Mouse (Mus musculus): ENCODE measurements at regions not wholly inside any gene's neighbourhood (a gene's known extent, or its start where the extent isn't known, plus 50 kb on each side); places are given as distances from the start of the nearest gene placed in this dataset.

GRCm38 (mm10) chr1:45575131-45575530, 72.0 kb upstream of the Col5a2 start:
- H3K9ac ChIP-seq, result no peak overlapping the region
- peak; percentile 51; the same call in 1 of the 2 replicates for ATAC-seq (ENCODE audit: low FRiP score, low read depth)
- 0 out of 2 replicates have a peak, but pooled peaks cover under 1% of the 10 kb centered on the region for H3K4me1 ChIP-seq
- no peak overlapping the region for H3K4me3 ChIP-seq
- H3K4me2 ChIP-seq (replicated peaks), result no peak overlapping the region
- no peaks in the 10 kb centered on the region for H3K27me3 ChIP-seq
- H3K27ac ChIP-seq, result no peak overlapping the region
- WGBS, result 41% methylated on average over 3 of the region's 3 CpGs
- no peaks in the 10 kb centered on the region for H3K9me3 ChIP-seq
- no peaks in the 10 kb centered on the region for H3K36me3 ChIP-seq

- Histone ChIP-seq H3K9me3 (no peaks in the 10 kb centered on the region), H3K9ac (no peak overlapping the region), H3K36me3 (no peaks in the 10 kb centered on the region), H3K4me2 (replicated peaks) (no peak overlapping the region), H3K27ac (peak overlapping the region; percentile 22; the same call in 1 of the 2 replicates), H3K27me3 (no peaks in the 10 kb centered on the region), H3K4me1 (0 out of 2 replicates have a peak, but pooled peaks cover 4% of the 10 kb centered on the region), H3K4me3 (no peak overlapping the region)
- ATAC-seq (ENCODE audit: low FRiP score, low read depth), result no peak
- 57% methylated on average over 1 of the region's 1 CpGs for WGBS
Observed at GRCm38 (mm10) chr1:45580466-45580865, 77.4 kb upstream of the Col5a2 start.

DNA sequence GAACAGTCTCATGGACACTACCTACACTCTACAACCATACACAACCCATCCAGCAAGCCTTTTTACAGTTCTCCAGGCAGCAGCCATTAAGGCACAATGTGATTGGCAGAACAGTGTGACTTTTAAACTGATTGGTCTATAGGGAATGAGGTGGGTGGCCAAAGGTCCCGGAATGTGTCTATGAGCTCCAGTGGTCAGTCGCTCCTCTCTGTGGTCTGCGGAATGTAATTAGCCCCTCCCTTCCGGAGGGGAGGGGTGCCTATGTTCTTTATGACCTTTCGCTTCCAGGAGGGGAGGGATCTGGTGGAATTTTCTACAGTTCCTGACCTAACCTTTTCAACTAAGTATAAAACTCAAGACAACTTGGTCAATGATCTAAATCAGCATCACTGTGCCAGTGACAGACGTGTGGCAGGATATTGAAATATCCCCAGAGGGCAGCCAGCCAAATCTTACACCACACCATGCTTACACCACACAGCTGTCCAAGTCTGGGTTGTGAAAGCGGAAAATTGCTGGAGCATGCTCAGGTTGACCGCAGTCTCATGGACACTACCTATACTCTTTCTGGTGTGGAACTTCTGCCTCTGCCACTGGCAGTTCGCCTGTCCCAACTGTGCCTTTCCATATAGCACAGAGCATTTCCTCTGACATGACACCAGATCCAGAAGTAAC, 84.4 kb upstream of the Col5a2 start:
- Histone ChIP-seq H3K4me3 (no peak overlapping the region), H3K27me3 (no peaks in the 10 kb centered on the region), H3K9me3 (no peaks in the 10 kb centered on the region), H3K4me1 (peaks cover 10% of the 10 kb centered on the region), H3K9ac (no peak overlapping the region), H3K36me3 (no peaks in the 10 kb centered on the region), H3K4me2 (replicated peaks) (no peak overlapping the region), H3K27ac (peak overlapping the region; percentile 44; the same call in 1 of the 2 replicates)
- peak; percentile 66; the same call in 1 of the 2 replicates for ATAC-seq (ENCODE audit: low FRiP score, low read depth)
- WGBS, result 62% methylated on average over 9 of the region's 9 CpGs

GRCm38 (mm10) chr1:45597316-45597715, 94.2 kb upstream of the Col5a2 start:
- Histone ChIP-seq H3K4me1 (0 out of 2 replicates have a peak, but pooled peaks cover 3% of the 10 kb centered on the region), H3K9ac (no peak overlapping the region), H3K36me3 (no peaks in the 10 kb centered on the region), H3K9me3 (no peaks in the 10 kb centered on the region), H3K4me2 (replicated peaks) (no peak overlapping the region), H3K4me3 (no peak overlapping the region), H3K27me3 (no peaks in the 10 kb centered on the region), H3K27ac (peak overlapping the region; percentile 17; the same call in 1 of the 2 replicates)
- WGBS, result 51% methylated on average over 2 of the region's 2 CpGs
- ATAC-seq (ENCODE audit: low FRiP score, low read depth), result peak; percentile 81

DNA sequence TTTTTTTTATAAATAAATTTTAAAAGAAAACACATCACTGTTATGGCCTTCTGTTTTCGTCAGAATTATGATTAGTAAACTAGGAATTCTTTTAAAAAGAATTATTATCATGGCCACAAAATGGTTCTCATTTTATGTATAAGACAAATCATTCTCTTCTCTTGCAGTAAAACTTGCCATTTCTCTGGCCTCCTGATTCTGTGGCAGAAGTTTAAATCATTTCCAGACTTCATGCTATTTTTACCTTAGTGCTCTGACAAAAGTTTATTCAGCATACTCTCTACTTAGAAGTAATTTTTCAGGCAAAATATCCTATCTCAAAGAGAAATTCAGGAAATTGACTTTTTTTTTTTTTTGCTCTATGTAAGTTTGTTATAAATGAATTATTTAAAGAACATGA, 96.3 kb upstream of the Col5a2 start:
- H3K4me3 ChIP-seq, result no peak overlapping the region
- H3K27me3 ChIP-seq, result no peaks in the 10 kb centered on the region
- 0 out of 2 replicates have a peak, but pooled peaks cover 3% of the 10 kb centered on the region for H3K4me1 ChIP-seq
- H3K36me3 ChIP-seq, result no peaks in the 10 kb centered on the region
- no peak overlapping the region for H3K9ac ChIP-seq
- 39% methylated on average over 1 of the region's 1 CpGs for WGBS
- H3K4me2 ChIP-seq (replicated peaks), result no peak overlapping the region
- H3K9me3 ChIP-seq, result no peaks in the 10 kb centered on the region
- no peak overlapping the region for H3K27ac ChIP-seq
- no peak for ATAC-seq (ENCODE audit: low FRiP score, low read depth)

- Histone ChIP-seq H3K4me1 (0 out of 2 replicates have a peak, but pooled peaks cover 3% of the 10 kb centered on the region), H3K27ac (no peak overlapping the region), H3K4me2 (replicated peaks) (no peak overlapping the region)
Observed at GRCm38 (mm10) chr1:45600011-45600410, 96.9 kb upstream of the Col5a2 start.

DNA sequence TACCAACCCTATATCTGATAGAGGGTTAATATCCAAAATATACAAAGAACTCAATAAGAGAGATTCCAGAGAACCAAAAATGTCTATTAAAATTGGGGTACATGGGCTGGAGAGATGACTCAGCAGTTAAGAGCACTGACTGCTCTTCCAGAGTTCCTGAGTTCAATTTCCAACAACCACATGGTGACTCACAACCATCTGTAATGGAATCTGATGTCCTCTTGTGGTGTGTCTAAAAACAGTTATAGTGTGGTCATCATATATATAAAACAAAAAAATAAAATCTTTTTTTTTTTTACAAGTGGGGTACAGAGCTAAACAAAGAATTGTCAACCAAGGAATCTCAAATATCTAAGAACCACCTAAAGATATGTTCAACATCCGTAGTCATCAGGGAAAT, 102.5 kb upstream of the Col5a2 start:
- Histone ChIP-seq H3K36me3 (no peaks in the 10 kb centered on the region), H3K4me1 (no peaks in the 10 kb centered on the region), H3K9me3 (no peaks in the 10 kb centered on the region), H3K9ac (no peak overlapping the region), H3K4me2 (replicated peaks) (no peak overlapping the region), H3K27ac (no peak overlapping the region), H3K27me3 (no peaks in the 10 kb centered on the region), H3K4me3 (no peak overlapping the region)
- WGBS, result 85% methylated on average over 1 of the region's 1 CpGs
- ATAC-seq (ENCODE audit: low FRiP score, low read depth), result no peak

More at GRCm38 (mm10) chr1:45600011-45600410, 96.9 kb upstream of the Col5a2 start:
- Histone ChIP-seq H3K36me3 (no peaks in the 10 kb centered on the region), H3K4me3 (no peak overlapping the region), H3K9me3 (no peaks in the 10 kb centered on the region), H3K9ac (no peak overlapping the region), H3K27me3 (no peaks in the 10 kb centered on the region)
- no peak for ATAC-seq (ENCODE audit: low FRiP score, low read depth)
- 70% methylated on average over 3 of the region's 3 CpGs for WGBS

GRCm38 (mm10) chr1:45608316-45608715, 105.2 kb upstream of the Col5a2 start:
- Histone ChIP-seq H3K4me3 (no peak overlapping the region), H3K9ac (no peak overlapping the region), H3K4me2 (replicated peaks) (no peak overlapping the region), H3K27me3 (no peaks in the 10 kb centered on the region), H3K4me1 (no peaks in the 10 kb centered on the region), H3K27ac (no peak overlapping the region), H3K36me3 (no peaks in the 10 kb centered on the region), H3K9me3 (no peaks in the 10 kb centered on the region)
- ATAC-seq (ENCODE audit: low FRiP score, low read depth), result no peak

GRCm38 (mm10) chr1:45619008-45619407, 115.9 kb upstream of the Col5a2 start:
- Histone ChIP-seq H3K9ac (no peak overlapping the region), H3K27me3 (no peaks in the 10 kb centered on the region), H3K4me2 (replicated peaks) (no peak overlapping the region), H3K9me3 (no peaks in the 10 kb centered on the region), H3K27ac (no peak overlapping the region), H3K4me3 (no peak overlapping the region), H3K4me1 (no peaks in the 10 kb centered on the region), H3K36me3 (no peaks in the 10 kb centered on the region)
- WGBS, result 13% methylated on average over 2 of the region's 2 CpGs
- no peak for ATAC-seq (ENCODE audit: low FRiP score, low read depth)

GRCm38 (mm10) chr1:45625921-45626320, 122.8 kb upstream of the Col5a2 start:
- Histone ChIP-seq H3K9me3 (no peaks in the 10 kb centered on the region), H3K4me3 (no peak overlapping the region), H3K27me3 (no peaks in the 10 kb centered on the region), H3K27ac (no peak overlapping the region), H3K9ac (no peak overlapping the region), H3K36me3 (no peaks in the 10 kb centered on the region), H3K4me1 (no peaks in the 10 kb centered on the region), H3K4me2 (replicated peaks) (no peak overlapping the region)
- ATAC-seq (ENCODE audit: low FRiP score, low read depth), result no peak
- WGBS, result 83% methylated on average over 5 of the region's 5 CpGs

DNA sequence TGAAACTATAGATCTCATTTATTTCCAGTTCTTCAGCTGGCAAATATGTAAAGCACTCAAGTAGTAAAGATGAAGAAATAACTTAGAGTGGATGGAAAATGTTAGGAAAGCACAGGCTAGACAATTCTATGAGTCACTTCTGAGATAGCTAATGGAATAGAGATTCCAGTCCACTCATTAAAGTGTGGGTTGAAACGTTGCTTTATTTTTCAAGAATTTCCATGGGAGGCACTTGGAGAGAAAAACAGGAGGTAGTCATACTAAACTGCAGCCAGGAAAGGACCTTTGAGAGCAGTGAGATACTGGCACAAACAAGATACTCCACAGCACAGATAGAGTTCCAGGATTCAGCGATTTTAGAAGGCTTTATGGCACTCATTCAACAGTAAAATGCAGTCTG, 123.7 kb upstream of the Col5a2 start:
- Histone ChIP-seq H3K27ac (no peak overlapping the region; the same call in 1 of the 2 replicates), H3K4me3 (no peak overlapping the region), H3K4me2 (replicated peaks) (no peak overlapping the region), H3K36me3 (no peaks in the 10 kb centered on the region), H3K9me3 (no peaks in the 10 kb centered on the region), H3K27me3 (no peaks in the 10 kb centered on the region), H3K4me1 (no peaks in the 10 kb centered on the region), H3K9ac (no peak overlapping the region)
- ATAC-seq (ENCODE audit: low FRiP score, low read depth), result no peak
- 45% methylated on average over 2 of the region's 2 CpGs for WGBS

DNA sequence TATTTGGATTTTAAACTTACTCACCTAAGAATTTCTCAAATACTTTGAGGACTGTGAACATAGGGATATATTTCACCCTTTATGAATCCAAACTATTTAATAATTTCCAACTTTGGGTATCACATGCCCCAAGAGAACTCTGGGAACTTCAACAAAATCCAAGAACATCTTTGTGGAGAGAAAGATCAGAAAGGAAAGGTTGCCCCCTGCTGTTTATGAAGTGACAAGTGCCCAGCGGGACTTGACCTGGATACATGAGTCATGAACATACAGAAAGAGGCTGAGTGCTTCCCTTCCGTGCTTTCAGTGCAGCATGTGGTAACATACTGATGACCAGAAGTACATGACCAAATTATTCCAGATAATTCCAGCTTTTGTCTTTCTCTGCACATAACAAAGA, 124.8 kb upstream of the Col5a2 start:
- Histone ChIP-seq H3K27me3 (no peaks in the 10 kb centered on the region), H3K4me3 (no peak overlapping the region), H3K9ac (no peak overlapping the region), H3K27ac (no peak overlapping the region), H3K36me3 (peaks cover 8% of the 10 kb centered on the region; the same call in 1 of the 2 replicates), H3K4me2 (replicated peaks) (no peak overlapping the region), H3K4me1 (no peaks in the 10 kb centered on the region), H3K9me3 (peaks cover 10% of the 10 kb centered on the region)
- 5% methylated on average over 2 of the region's 2 CpGs for WGBS
- peak; percentile 66; the same call in 1 of the 2 replicates for ATAC-seq (ENCODE audit: low FRiP score, low read depth)

DNA sequence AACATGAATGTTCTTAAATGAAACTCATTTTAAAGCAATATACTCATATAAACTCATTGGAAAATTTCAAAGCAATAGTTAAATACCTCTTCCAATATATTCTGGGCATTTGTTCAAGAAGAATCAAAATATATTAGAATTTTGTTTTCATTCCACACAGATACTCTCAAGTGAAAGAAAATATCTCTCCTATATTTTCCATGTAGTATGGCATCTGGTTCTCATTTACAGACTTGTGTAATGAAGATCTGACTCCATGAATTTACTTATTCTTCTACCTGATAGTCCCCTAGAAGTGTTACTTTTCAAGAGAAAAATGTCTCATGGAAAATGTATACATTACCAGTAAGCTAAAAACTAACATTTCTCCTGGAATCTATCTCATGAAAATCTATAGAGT, 144.2 kb upstream of the Col5a2 start:
- H3K4me2 ChIP-seq (replicated peaks), result no peak overlapping the region
- H3K36me3 ChIP-seq, result no peaks in the 10 kb centered on the region
- no peaks in the 10 kb centered on the region for H3K9me3 ChIP-seq
- H3K9ac ChIP-seq, result no peak overlapping the region
- H3K27ac ChIP-seq, result no peak overlapping the region
- no peak overlapping the region for H3K4me3 ChIP-seq
- no peaks in the 10 kb centered on the region for H3K4me1 ChIP-seq
- no peaks in the 10 kb centered on the region for H3K27me3 ChIP-seq
- ATAC-seq (ENCODE audit: low FRiP score, low read depth), result peak; percentile 44; the same call in 1 of the 2 replicates
